Mouse (Mus musculus): Measurements from ENCODE around the gene Arf3. TPM values are rescaled to one million over a fixed set of nuclear protein-coding genes. Genes with fewer than 3 reads are reported as not detected.

Arf3 gene
- polyA plus RNA-seq, 1 experiment, result 19.8 TPM

- H3K4me3 ChIP-seq (replicated peaks; ENCODE audit: control insufficient read depth, low read depth, low read length), result no peak overlapping the region
- no peak overlapping the region for H3K27ac ChIP-seq (ENCODE audit: control insufficient read depth, insufficient read depth, low read depth, low read length, poor library complexity)
- no peaks in the 10 kb centered on the region; the same call in 1 of the 2 replicates for H3K4me1 ChIP-seq (ENCODE audit: control insufficient read depth, insufficient read depth, low read length)
- TF ChIP-seq POLR2A (IDR thresholded peaks at IDR 0.05; ENCODE audit: borderline replicate concordance, control insufficient read depth, low read depth, low read length), result no peak
- TF ChIP-seq CTCF (IDR thresholded peaks at IDR 0.05; ENCODE audit: control insufficient read depth, insufficient read depth, low read length), result no peak
- WGBS, result 3% methylated on average over 13 of the region's 13 CpGs
Measured at GRCm38 (mm10) chr15:98793141-98793698, 30.2 kb upstream of the Arf3 start.

DNA sequence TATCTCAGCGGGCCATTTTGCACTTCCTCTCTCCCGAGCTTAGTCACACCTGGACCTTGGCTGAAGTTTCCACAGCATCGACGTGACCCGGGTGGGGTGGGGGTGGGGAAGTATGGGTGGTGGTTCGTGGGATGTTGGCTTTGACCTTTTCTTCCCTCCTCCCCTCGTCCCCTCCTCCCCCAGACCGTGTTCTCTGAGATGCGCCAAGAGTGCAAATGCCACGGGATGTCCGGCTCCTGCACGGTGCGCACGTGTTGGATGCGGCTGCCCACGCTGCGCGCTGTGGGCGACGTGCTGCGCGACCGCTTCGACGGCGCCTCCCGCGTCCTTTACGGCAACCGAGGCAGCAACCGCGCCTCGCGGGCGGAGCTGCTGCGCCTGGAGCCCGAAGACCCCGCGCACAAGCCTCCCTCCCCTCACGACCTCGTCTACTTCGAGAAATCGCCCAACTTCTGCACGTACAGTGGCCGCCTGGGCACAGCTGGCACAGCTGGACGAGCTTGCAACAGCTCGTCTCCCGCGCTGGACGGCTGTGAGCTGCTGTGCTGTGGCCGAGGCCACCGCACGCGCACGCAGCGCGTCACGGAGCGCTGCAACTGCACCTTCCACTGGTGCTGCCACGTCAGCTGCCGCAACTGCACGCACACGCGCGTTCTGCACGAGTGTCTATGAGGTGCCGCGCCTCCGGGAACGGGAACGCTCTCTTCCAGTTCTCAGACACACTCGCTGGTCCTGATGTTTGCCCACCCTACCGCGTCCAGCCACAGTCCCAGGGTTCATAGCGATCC, 29.4 kb upstream of the Arf3 start:
- H3K4me1 ChIP-seq (ENCODE audit: control insufficient read depth, insufficient read depth, low read length), result no peaks in the 10 kb centered on the region; the same call in 1 of the 2 replicates
- WGBS, result 3% methylated on average over 75 of the region's 75 CpGs
- TF ChIP-seq CTCF (IDR thresholded peaks at IDR 0.05; ENCODE audit: control insufficient read depth, insufficient read depth, low read length) (no peak), POLR2A (IDR thresholded peaks at IDR 0.05; ENCODE audit: borderline replicate concordance, control insufficient read depth, low read depth, low read length) (no peak)
- H3K4me3 ChIP-seq (replicated peaks; ENCODE audit: control insufficient read depth, low read depth, low read length), result no peak overlapping the region
- H3K27ac ChIP-seq (ENCODE audit: control insufficient read depth, insufficient read depth, low read depth, low read length, poor library complexity), result no peak overlapping the region

GRCm38 (mm10) chr15:98791771-98792170, 28.8 kb upstream of the Arf3 start:
- no peak overlapping the region for H3K27ac ChIP-seq (ENCODE audit: control insufficient read depth, insufficient read depth, low read depth, low read length, poor library complexity)
- H3K4me3 ChIP-seq (replicated peaks; ENCODE audit: control insufficient read depth, low read depth, low read length), result no peak overlapping the region

GRCm38 (mm10) chr15:98791221-98791620, 28.2 kb upstream of the Arf3 start:
- WGBS, result 3% methylated on average over 12 of the region's 12 CpGs
- Histone ChIP-seq H3K27ac (ENCODE audit: control insufficient read depth, insufficient read depth, low read depth, low read length, poor library complexity) (no peak overlapping the region), H3K4me3 (replicated peaks; ENCODE audit: control insufficient read depth, low read depth, low read length) (no peak overlapping the region), H3K4me1 (ENCODE audit: control insufficient read depth, insufficient read depth, low read length) (no peaks in the 10 kb centered on the region; the same call in 1 of the 2 replicates)
- TF ChIP-seq POLR2A (IDR thresholded peaks at IDR 0.05; ENCODE audit: borderline replicate concordance, control insufficient read depth, low read depth, low read length) (no peak), CTCF (IDR thresholded peaks at IDR 0.05; ENCODE audit: control insufficient read depth, insufficient read depth, low read length) (no peak)

More at GRCm38 (mm10) chr15:98791771-98792170, 28.8 kb upstream of the Arf3 start:
- TF ChIP-seq POLR2A (IDR thresholded peaks at IDR 0.05; ENCODE audit: borderline replicate concordance, control insufficient read depth, low read depth, low read length), result no peak
- TF ChIP-seq CTCF (IDR thresholded peaks at IDR 0.05; ENCODE audit: control insufficient read depth, insufficient read depth, low read length), result no peak
- no peaks in the 10 kb centered on the region; the same call in 1 of the 2 replicates for H3K4me1 ChIP-seq (ENCODE audit: control insufficient read depth, insufficient read depth, low read length)
- 1% methylated on average over 23 of the region's 23 CpGs for WGBS

DNA sequence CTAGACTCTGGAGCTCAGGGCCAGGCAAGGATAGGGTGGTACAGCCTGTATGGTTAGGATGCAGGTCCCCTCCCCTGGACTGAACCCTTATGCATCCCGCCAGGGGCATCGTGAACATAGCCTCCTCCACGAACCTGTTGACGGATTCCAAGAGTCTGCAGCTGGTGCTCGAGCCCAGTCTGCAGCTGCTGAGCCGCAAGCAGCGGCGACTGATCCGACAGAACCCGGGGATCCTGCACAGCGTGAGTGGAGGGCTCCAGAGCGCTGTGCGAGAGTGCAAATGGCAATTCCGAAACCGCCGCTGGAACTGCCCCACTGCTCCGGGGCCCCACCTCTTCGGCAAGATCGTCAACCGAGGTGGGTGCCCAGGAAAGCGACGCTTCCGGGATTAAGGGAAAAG, 27.7 kb upstream of the Arf3 start:
- Histone ChIP-seq H3K4me1 (ENCODE audit: control insufficient read depth, insufficient read depth, low read length) (no peaks in the 10 kb centered on the region; the same call in 1 of the 2 replicates), H3K4me3 (replicated peaks; ENCODE audit: control insufficient read depth, low read depth, low read length) (no peak overlapping the region), H3K27ac (ENCODE audit: control insufficient read depth, insufficient read depth, low read depth, low read length, poor library complexity) (no peak overlapping the region)
- TF ChIP-seq POLR2A (IDR thresholded peaks at IDR 0.05; ENCODE audit: borderline replicate concordance, control insufficient read depth, low read depth, low read length) (no peak), CTCF (IDR thresholded peaks at IDR 0.05; ENCODE audit: control insufficient read depth, insufficient read depth, low read length) (no peak)
- WGBS, result 2% methylated on average over 23 of the region's 23 CpGs

GRCm38 (mm10) chr15:98789661-98790535, 26.9 kb upstream of the Arf3 start, which contains the start of gene Wnt1:
TSS of gene Wnt1 (plus strand) at chr15:98789857.
- H3K27ac ChIP-seq (ENCODE audit: control insufficient read depth, insufficient read depth, low read depth, low read length, poor library complexity), result no peak within 1 kb of the TSS
- TF ChIP-seq POLR2A (IDR thresholded peaks at IDR 0.05; ENCODE audit: borderline replicate concordance, control insufficient read depth, low read depth, low read length) (no peak), CTCF (IDR thresholded peaks at IDR 0.05; ENCODE audit: control insufficient read depth, insufficient read depth, low read length) (peak; percentile 50; the same call in 1 of the 2 replicates)
- H3K4me3 ChIP-seq (replicated peaks; ENCODE audit: control insufficient read depth, low read depth, low read length), result no peak within 1 kb of the TSS
- no peaks in the 10 kb centered on the region; the same call in 1 of the 2 replicates for H3K4me1 ChIP-seq (ENCODE audit: control insufficient read depth, insufficient read depth, low read length)
- WGBS, result 7% methylated on average over 51 of the region's 51 CpGs

DNA sequence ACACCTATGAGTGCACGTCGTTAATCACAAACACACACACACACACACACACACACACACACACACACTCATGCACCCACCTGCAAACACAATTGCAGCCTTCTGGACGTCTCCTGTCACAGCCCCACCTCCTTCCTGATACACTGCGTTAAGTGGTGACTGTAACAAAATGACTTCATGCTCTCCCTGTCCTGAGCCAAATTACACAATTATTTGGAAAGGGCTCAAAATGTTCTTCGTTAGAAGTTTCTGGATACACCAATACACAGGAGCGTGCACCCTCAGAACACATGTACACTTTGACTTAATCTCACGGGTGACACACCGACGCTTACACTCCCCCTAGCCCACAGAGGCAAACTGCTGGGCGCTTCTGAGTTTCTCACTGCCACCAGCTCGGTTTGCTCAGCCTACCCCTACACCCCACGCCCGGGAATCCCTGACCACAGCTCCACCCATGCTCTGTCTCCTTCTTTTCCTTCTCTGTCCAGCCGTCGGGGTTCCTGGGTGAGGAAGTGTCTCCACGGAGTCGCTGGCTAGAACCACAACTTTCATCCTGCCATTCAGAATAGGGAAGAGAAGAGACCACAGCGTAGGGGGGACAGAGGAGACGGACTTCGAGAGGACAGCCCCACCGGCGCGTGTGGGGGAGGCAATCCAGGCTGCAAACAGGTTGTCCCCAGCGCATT, 26.1 kb upstream of the Arf3 start:
- H3K4me1 ChIP-seq (ENCODE audit: control insufficient read depth, insufficient read depth, low read length), result no peaks in the 10 kb centered on the region; the same call in 1 of the 2 replicates
- TF ChIP-seq POLR2A (IDR thresholded peaks at IDR 0.05; ENCODE audit: borderline replicate concordance, control insufficient read depth, low read depth, low read length), result no peak
- TF ChIP-seq CTCF (IDR thresholded peaks at IDR 0.05; ENCODE audit: control insufficient read depth, insufficient read depth, low read length), result no peak
- no peak overlapping the region for H3K27ac ChIP-seq (ENCODE audit: control insufficient read depth, insufficient read depth, low read depth, low read length, poor library complexity)
- WGBS, result 9% methylated on average over 24 of the region's 24 CpGs
- no peak overlapping the region for H3K4me3 ChIP-seq (replicated peaks; ENCODE audit: control insufficient read depth, low read depth, low read length)
